Mouse (Mus musculus) CH12.LX (cell line): ENCODE results near the gene Chst5. TPM values are rescaled to one million over a fixed set of nuclear protein-coding genes. Genes with fewer than 3 reads are reported as not detected.

Source experiments
- DNase-seq: peaks from one replicate; pipeline ENCODE4 v3.0.0-alpha.2; 2013; ENCODE audit errors: extremely low read depth
- H3K27ac ChIP-seq: 2 replicates; pipeline ENCODE4 v1.5.1; 2012; ENCODE audit warnings: low read depth, mild to moderate bottlenecking, control low read depth, moderate library complexity; ENCODE audit not compliant: insufficient read depth
- H3K27me3 ChIP-seq: replicated peaks from 2 replicates; pipeline ENCODE3; 2012; ENCODE audit warnings: inconsistent platforms
- H3K36me3 ChIP-seq, 2 experiments: replicated peaks in 1 of 2; 2 replicates each; pipeline versions ENCODE3 to v1.6.1; 2012; ENCODE audit warnings: inconsistent platforms in 1 of 2, low read length in 1 of 2, mild to moderate bottlenecking in 1 of 2, mixed read lengths in 1 of 2, moderate library complexity in 1 of 2; ENCODE audit not compliant: control insufficient read depth in 1 of 2, insufficient read depth in 1 of 2
- H3K4me1 ChIP-seq, 2 experiments: 2 replicates each; pipeline ENCODE4 v1.6.1; 2012; ENCODE audit warnings: inconsistent platforms in 1 of 2, moderate library complexity in 1 of 2; ENCODE audit not compliant: insufficient read depth in 2 of 2, control insufficient read depth in 1 of 2
- H3K4me2 ChIP-seq: 2 replicates; pipeline ENCODE4 v1.6.1; 2012; ENCODE audit warnings: low read depth, mild to moderate bottlenecking, control low read depth; ENCODE audit not compliant: poor library complexity, insufficient read depth, severe bottlenecking
- H3K4me3 ChIP-seq, 3 experiments: fragments of 150-350 bp in 1 of 3; sonication (generic) in 1 of 3; replicated peaks in 1 of 3; 2 replicates each; pipeline versions ENCODE3 to v1.5.1; 2011 to 2012; ENCODE audit warnings: low read depth in 2 of 3, low read length in 2 of 3, mild to moderate bottlenecking in 2 of 3, moderate library complexity in 2 of 3, control low read depth in 1 of 3, improper control_type of control experiment in 1 of 3, inconsistent platforms in 1 of 3, mixed read lengths in 1 of 3; ENCODE audit not compliant: poor library complexity in 1 of 3
- H3K79me2 ChIP-seq: replicated peaks from 2 replicates; pipeline ENCODE4 v1.6.1; 2012; ENCODE audit warnings: mild to moderate bottlenecking, moderate library complexity; ENCODE audit not compliant: control insufficient read depth, poor library complexity, insufficient read depth, severe bottlenecking; ENCODE audit errors: extremely low read depth
- H3K9ac ChIP-seq: 2 replicates; pipeline ENCODE4 v1.6.1; 2012; ENCODE audit warnings: low read depth, mild to moderate bottlenecking, control low read depth, moderate library complexity; ENCODE audit not compliant: insufficient read depth
- H3K9me3 ChIP-seq: replicated peaks from 2 replicates; pipeline ENCODE3; 2012; ENCODE audit warnings: low read length, inconsistent platforms, mixed read lengths
- BHLHE40 ChIP-seq: IDR thresholded peaks from 2 replicates; pipeline ENCODE4 v1.6.1; 2011; ENCODE audit warnings: mild to moderate bottlenecking, low read depth, low read length, improper control_type of control experiment
- CHD1 ChIP-seq: IDR thresholded peaks from 2 replicates; pipeline ENCODE4 v1.6.1; 2012; ENCODE audit warnings: low read depth, low read length, improper control_type of control experiment, inconsistent platforms
- CHD2 ChIP-seq: IDR thresholded peaks from 2 replicates; pipeline ENCODE4 v1.6.1; 2011; ENCODE audit warnings: low read length, improper control_type of control experiment
- CTCF ChIP-seq, 2 experiments: IDR thresholded peaks in 1 of 2; conservative IDR thresholded peaks in 1 of 2; 2 replicates each; pipeline ENCODE4 v1.5.1; 2011 to 2012; ENCODE audit warnings: low read depth in 2 of 2, low read length in 2 of 2, improper control_type of control experiment in 1 of 2, inconsistent platforms in 1 of 2, mild to moderate bottlenecking in 1 of 2, moderate library complexity in 1 of 2
- E2F4 ChIP-seq: IDR thresholded peaks from 2 replicates; pipeline ENCODE4 v1.6.1; 2011; ENCODE audit warnings: low read depth, low read length, improper control_type of control experiment; ENCODE audit not compliant: insufficient replicate concordance
- ELF1 ChIP-seq: IDR thresholded peaks from 2 replicates; pipeline ENCODE4 v1.6.1; 2014; ENCODE audit warnings: low read depth, mild to moderate bottlenecking, inconsistent platforms, low read length, improper control_type of control experiment
- EP300 ChIP-seq: IDR thresholded peaks from 2 replicates; pipeline ENCODE4 v1.6.1; 2011; ENCODE audit warnings: low read length, improper control_type of control experiment
- ETS1 ChIP-seq: conservative IDR thresholded peaks from 2 replicates; pipeline ENCODE4 v1.6.1; 2012; ENCODE audit warnings: low read depth, mild to moderate bottlenecking, inconsistent platforms, low read length, improper control_type of control experiment, moderate library complexity
- GABPA ChIP-seq: IDR thresholded peaks from 2 replicates; pipeline ENCODE4 v1.6.1; 2012; ENCODE audit warnings: low read depth, low read length, improper control_type of control experiment, inconsistent platforms; ENCODE audit not compliant: insufficient replicate concordance
- HCFC1 ChIP-seq: IDR thresholded peaks from 2 replicates; pipeline ENCODE4 v1.6.1; 2012; ENCODE audit warnings: low read depth, mild to moderate bottlenecking, inconsistent platforms, low read length, improper control_type of control experiment
- IRF4 ChIP-seq: IDR thresholded peaks from 2 replicates; pipeline ENCODE4 v1.6.1; 2014; ENCODE audit warnings: low read depth, mild to moderate bottlenecking, inconsistent platforms, low read length, improper control_type of control experiment
- JUN ChIP-seq: IDR thresholded peaks from 2 replicates; pipeline ENCODE4 v1.6.1; 2011; ENCODE audit warnings: low read depth, mild to moderate bottlenecking, low read length, improper control_type of control experiment, moderate library complexity; ENCODE audit not compliant: insufficient read depth
- JUND ChIP-seq: conservative IDR thresholded peaks from 2 replicates; pipeline ENCODE4 v1.6.1; 2011; ENCODE audit warnings: low read depth, low read length, improper control_type of control experiment
- KAT2A ChIP-seq: IDR thresholded peaks from 2 replicates; pipeline ENCODE4 v1.6.1; 2012; ENCODE audit warnings: low read length, improper control_type of control experiment, inconsistent platforms; ENCODE audit not compliant: insufficient replicate concordance
- MAFK ChIP-seq: IDR thresholded peaks from 2 replicates; pipeline ENCODE4 v1.6.1; 2011; ENCODE audit warnings: low read length, improper control_type of control experiment; ENCODE audit not compliant: insufficient replicate concordance
- MAX ChIP-seq: IDR thresholded peaks from 2 replicates; pipeline ENCODE4 v1.6.1; 2011; ENCODE audit warnings: low read length, improper control_type of control experiment
- MAZ ChIP-seq: IDR thresholded peaks from 2 replicates; pipeline ENCODE4 v1.6.1; 2012; ENCODE audit warnings: low read depth, mild to moderate bottlenecking, inconsistent platforms, low read length, improper control_type of control experiment, moderate library complexity
- MEF2A ChIP-seq: IDR thresholded peaks from 2 replicates; pipeline ENCODE4 v1.6.1; 2014; ENCODE audit warnings: low read depth, mild to moderate bottlenecking, inconsistent platforms, low read length, improper control_type of control experiment, borderline replicate concordance
- MXI1 ChIP-seq: IDR thresholded peaks from 2 replicates; pipeline ENCODE4 v1.6.1; 2011; ENCODE audit warnings: mild to moderate bottlenecking, low read depth, low read length, improper control_type of control experiment
- MYC ChIP-seq: IDR thresholded peaks from 2 replicates; pipeline ENCODE4 v1.6.1; 2011; ENCODE audit warnings: low read depth, mild to moderate bottlenecking, improper control_type of control experiment, low read length
- NELFE ChIP-seq: IDR thresholded peaks from 2 replicates; pipeline ENCODE4 v1.6.1; 2011; ENCODE audit warnings: low read depth, low read length, improper control_type of control experiment
- NRF1 ChIP-seq: IDR thresholded peaks from 2 replicates; pipeline ENCODE4 v1.6.1; 2014; ENCODE audit warnings: low read depth, mild to moderate bottlenecking, inconsistent platforms, low read length, improper control_type of control experiment, moderate library complexity
- PAX5 ChIP-seq: IDR thresholded peaks from 2 replicates; pipeline ENCODE4 v1.6.1; 2012; ENCODE audit warnings: low read length, inconsistent platforms, mixed read lengths
- POLR2A ChIP-seq: IDR thresholded peaks from 2 replicates; pipeline ENCODE4 v1.6.1; 2011; ENCODE audit warnings: low read depth, mild to moderate bottlenecking, improper control_type of control experiment, low read length
- POLR2AphosphoS2 ChIP-seq: IDR thresholded peaks from 2 replicates; pipeline ENCODE4 v1.6.1; 2011; ENCODE audit warnings: low read depth, low read length, improper control_type of control experiment
- RAD21 ChIP-seq: IDR thresholded peaks from 2 replicates; pipeline ENCODE4 v1.6.1; 2011; ENCODE audit warnings: low read depth, mild to moderate bottlenecking, low read length, improper control_type of control experiment, moderate library complexity
- RCOR1 ChIP-seq: conservative IDR thresholded peaks from 2 replicates; pipeline ENCODE4 v1.6.1; 2012; ENCODE audit warnings: low read depth, mild to moderate bottlenecking, inconsistent platforms, low read length, improper control_type of control experiment
- SIN3A ChIP-seq: IDR thresholded peaks from 2 replicates; pipeline ENCODE4 v1.6.1; 2012; ENCODE audit warnings: low read length, improper control_type of control experiment, inconsistent platforms
- SMC3 ChIP-seq: IDR thresholded peaks from 2 replicates; pipeline ENCODE4 v1.6.1; 2011; ENCODE audit warnings: low read depth, low read length, improper control_type of control experiment
- TBP ChIP-seq: conservative IDR thresholded peaks from 2 replicates; pipeline ENCODE4 v1.6.1; 2011; ENCODE audit warnings: low read depth, low read length, improper control_type of control experiment
- TCF12 ChIP-seq: IDR thresholded peaks from 2 replicates; pipeline ENCODE4 v1.6.1; 2014; ENCODE audit warnings: low read depth, mild to moderate bottlenecking, inconsistent platforms, low read length, improper control_type of control experiment
- UBTF ChIP-seq: IDR thresholded peaks from 2 replicates; pipeline ENCODE4 v1.6.1; 2012; ENCODE audit warnings: low read depth, mild to moderate bottlenecking, inconsistent platforms, low read length, improper control_type of control experiment, moderate library complexity
- USF1 ChIP-seq: IDR thresholded peaks from 2 replicates; pipeline ENCODE4 v1.6.1; 2014; ENCODE audit warnings: low read depth, mild to moderate bottlenecking, inconsistent platforms, low read length, improper control_type of control experiment
- USF2 ChIP-seq: conservative IDR thresholded peaks from 2 replicates; pipeline ENCODE4 v1.6.1; 2011; ENCODE audit warnings: low read depth, low read length, improper control_type of control experiment
- ZC3H11A ChIP-seq: IDR thresholded peaks from 2 replicates; pipeline ENCODE4 v1.6.1; 2012; ENCODE audit warnings: low read depth, mild to moderate bottlenecking, inconsistent platforms, low read length, improper control_type of control experiment
- ZKSCAN1 ChIP-seq: IDR thresholded peaks from 2 replicates; pipeline ENCODE4 v1.6.1; 2012; ENCODE audit warnings: low read depth, inconsistent platforms, low read length, improper control_type of control experiment, borderline replicate concordance
- ZMIZ1 ChIP-seq: IDR thresholded peaks from 2 replicates; pipeline ENCODE4 v1.6.1; 2012; ENCODE audit warnings: low read depth, mild to moderate bottlenecking, inconsistent platforms, low read length, improper control_type of control experiment
- ZNF384 ChIP-seq: IDR thresholded peaks from 2 replicates; pipeline ENCODE4 v1.6.1; 2012; ENCODE audit warnings: low read depth, low read length, improper control_type of control experiment, inconsistent platforms
- dilution Hi-C: fragments of 300-500 bp; cut with MboI; formaldehyde crosslinking; loops from 2 replicates; pipeline ENCODE4 v1.14.3; 2020; ENCODE audit warnings: low sequenced_read_pairs; ENCODE audit not compliant: extremely low pct_unique_long_range_greater_than_20kb, extremely low pct_ligation_motif_present
- in situ Hi-C: fragments of 300-500 bp; cut with MboI; formaldehyde crosslinking; loops from 3 replicates; pipeline ENCODE4 v1.14.3; 2019; ENCODE audit warnings: low sequenced_read_pairs, low pct_ligation_motif_present, low pct_unique_long_range_greater_than_20kb, mixed read lengths
- polyA plus RNA-seq: library from polyadenylated mRNA; unstranded; fragments of >175 nt; gene quantifications from 2 replicates; pipeline ENCODE4 v1.2.1, GENCODE M21; 2012; ENCODE audit warnings: low read depth; ENCODE audit not compliant: insufficient read length
- total RNA-seq, 2 experiments: library from RNA; depleted of rRNA; stranded (reverse); fragments of 300-350 nt in 1 of 2; fragments of >200 nt in 1 of 2; gene quantifications; 2 replicates each; pipeline ENCODE4 v1.2.3; 2012 to 2014

The Chst5 gene
- total and polyA plus RNA-seq, 3 experiments = not detected

DNA sequence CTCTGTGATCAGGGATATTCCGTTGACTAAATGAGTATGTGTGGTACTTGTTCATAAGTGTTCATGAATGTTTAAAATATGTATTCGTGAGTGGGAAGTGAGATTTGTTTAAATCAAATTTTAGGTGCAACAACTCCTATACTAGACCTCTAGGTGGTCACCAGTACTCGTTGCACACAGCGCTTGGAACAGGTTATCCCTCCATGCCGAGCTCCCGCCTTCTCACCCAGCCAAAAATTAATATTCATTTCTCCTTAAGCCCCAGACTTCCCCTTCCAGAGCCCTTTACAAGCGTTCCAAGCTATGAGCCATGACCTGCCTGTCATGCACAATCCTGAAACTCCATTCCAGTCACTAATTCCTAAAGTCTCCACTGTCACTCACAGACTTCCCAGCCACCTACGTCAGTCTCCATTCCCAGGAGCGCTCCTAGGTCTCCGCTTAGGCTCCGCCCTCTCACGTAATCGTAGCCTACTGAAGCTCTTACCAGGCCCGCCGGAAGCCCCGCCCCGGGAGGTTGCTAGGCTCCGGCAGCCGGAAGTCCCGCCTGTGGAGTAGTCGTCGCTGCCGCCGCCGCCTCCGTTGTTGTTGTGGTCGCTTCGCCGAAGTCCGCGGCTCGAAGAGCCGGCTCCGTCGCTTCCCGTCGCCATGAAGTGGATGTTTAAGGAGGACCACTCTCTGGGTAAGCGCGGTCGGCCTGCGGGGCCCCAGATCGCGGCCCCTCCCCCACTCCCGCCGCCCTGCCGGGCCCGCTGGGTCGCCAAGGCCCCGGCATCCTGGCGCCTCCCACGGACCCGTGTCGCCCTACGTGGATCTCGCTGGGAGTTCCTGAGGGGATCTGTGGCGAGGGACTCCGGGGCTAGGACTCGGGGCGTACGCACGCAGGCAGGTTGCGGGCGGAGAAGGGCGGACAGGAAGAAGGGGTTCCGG lies 30.2 kb upstream of the Chst5 start, which contains the start of gene Gabarapl2:
Gene Gabarapl2, plus strand, starts transcription at position 533 of the 930 bp plus-strand sequence.
- Histone ChIP-seq H3K4me3 (peak within 1 kb of the TSS; percentile 92 to 98 (median 98)), H3K36me3 (peaks cover 16 to 28% of the 10 kb centered on the region in 2 experiments)
- TF ChIP-seq POLR2A (peak; percentile 59), ZKSCAN1 (no peak), ZMIZ1 (no peak), MAZ (peak; percentile 60), TCF12 (no peak), CHD1 (no peak), USF2 (no peak), E2F4 (peak; percentile 43; the same call in 1 of the 2 replicates), ZNF384 (no peak), BHLHE40 (no peak), EP300 (no peak), MAFK (no peak), USF1 (no peak), ZC3H11A (no peak), UBTF (no peak), MAX (no peak), KAT2A (no peak), MEF2A (peak; percentile 33; the same call in 1 of the 2 replicates), JUND (no peak), NRF1 (no peak), CHD2 (no peak), RAD21 (no peak), MYC (no peak), PAX5 (no peak), POLR2AphosphoS2 (no peak), SIN3A (peak; percentile 39), SMC3 (no peak), JUN (no peak), CTCF (conservative IDR thresholded peaks at IDR 0.05 in 1 of 2, IDR thresholded peaks at IDR 0.05 in 1 of 2; ENCODE audit: low read depth in 2 of 2, low read length in 2 of 2) (no peak), MXI1 (0 out of 2 replicates have a peak, but pooled peaks have one; percentile 14), ELF1 (peak; percentile 68), GABPA (no peak), ETS1 (0 out of 2 replicates have a peak, but pooled peaks have one; percentile 12), NELFE (peak; percentile 36; the same call in 1 of the 2 replicates), IRF4 (peak; percentile 40; the same call in 1 of the 2 replicates), TBP (no peak), RCOR1 (no peak), HCFC1 (peak; percentile 74)
- TF ChIP-seq, all 38 proteins: peak for 11
- peaks cover 10% of the 10 kb centered on the region; the same call in 1 of the 2 replicates for H3K79me2 ChIP-seq
- peak within 1 kb of the TSS; percentile 89 for H3K9ac ChIP-seq
- dilution Hi-C loops (no loop called here), in situ Hi-C loops (no loop called here)
- peak within 1 kb of the TSS; percentile 5; the same call in 1 of the 2 replicates for H3K27ac ChIP-seq
- no peaks in the 10 kb centered on the region for H3K27me3 ChIP-seq
- H3K4me1 ChIP-seq = peaks cover 0 to 36% of the 10 kb centered on the region in 2 experiments; a peak in 2 of 4 replicates
- no peaks in the 10 kb centered on the region for H3K9me3 ChIP-seq
- peak within 1 kb of the TSS; percentile 90 for H3K4me2 ChIP-seq
- DNase-seq = peak; percentile 96
